Mouse (Mus musculus): ENCODE data around the gene Rps12-ps3.

GRCm38 (mm10) chr19:59280841-59281240 is 41.2 kb upstream of the Rps12-ps3 start:
- no peak for TF ChIP-seq GATA1 (IDR thresholded peaks at IDR 0.05; ENCODE audit: borderline replicate concordance, low read length)
- TF ChIP-seq FLI1 (IDR thresholded peaks at IDR 0.05; ENCODE audit: low read length), result no peak

All from megakaryocyte, embryonic 14.5 days (primary cell).